Mouse (Mus musculus): Measurements from ENCODE around the gene Tead1.

DNA sequence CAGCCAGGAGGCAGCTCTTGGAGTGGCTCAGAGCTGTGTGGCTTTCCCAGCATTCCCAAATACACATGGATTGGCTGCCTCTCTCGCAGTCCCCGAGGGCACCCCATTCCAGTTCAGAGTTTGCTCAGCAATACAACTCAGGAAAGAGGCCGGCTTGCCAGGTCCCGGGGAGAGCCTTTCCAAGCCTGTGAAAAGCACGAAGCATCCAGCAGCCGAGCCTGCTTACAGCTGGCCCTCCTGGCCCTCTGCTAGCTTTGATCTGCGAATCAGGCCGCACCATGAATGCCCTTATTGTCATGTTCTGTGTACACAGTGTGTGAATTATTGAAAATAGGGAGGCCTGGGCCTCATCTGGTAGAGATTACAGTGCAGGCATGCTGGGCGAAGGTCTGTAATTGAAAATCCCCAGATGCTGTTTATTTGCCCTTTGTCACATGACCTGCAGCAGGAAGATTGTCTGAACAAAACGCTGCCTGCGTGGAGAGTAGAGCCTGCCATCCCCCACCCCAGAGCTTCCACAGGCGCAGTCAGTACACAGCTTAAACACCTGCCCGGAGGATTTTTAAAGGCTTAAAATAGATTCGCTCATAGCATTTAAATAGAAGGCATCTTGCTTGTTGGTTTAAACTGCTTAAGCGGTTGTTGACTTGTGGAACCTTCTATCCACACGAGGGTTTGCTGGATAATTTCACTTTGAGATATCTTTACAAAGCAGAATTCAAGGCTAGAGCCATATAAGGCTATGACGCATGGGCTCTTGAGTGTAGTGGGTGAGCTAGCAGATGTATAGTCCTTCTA is 147.2 kb downstream of the Tead1 start:
- TF ChIP-seq CTCF (IDR thresholded peaks at IDR 0.05; ENCODE audit: low read depth) (no peak), EP300 (optimal IDR thresholded peaks at IDR 0.05) (peak; percentile 92)
